In genomic region chr10:63421739-63422735, GRCm38 (mm10) we compare ENCODE assay signal across 9 mouse cellular contexts. TPM values are rescaled to one million over a fixed set of nuclear protein-coding genes. Genes with fewer than 3 reads are reported as not detected.
DNase-seq lines count a peak whose midpoint lies in the region; ATAC-seq lines count a peak whose summit lies in the region.
"Had no signal": no experiment of that assay in that cellular context is flagged by ENCODE, and none has a peak within 500 bp of the region (broad histone marks: within the 10 kb centered on the region; RNA-seq: fewer than 3 reads in every experiment).

TSS of gene Gm7075 (minus strand) at chr10:63421789.

- no peak within 1 kb of the TSS for H3K27ac ChIP-seq in liver, embryonic 11.5 days (ENCODE audit: low read depth, low read length)

- no peaks in the 10 kb centered on the region for H3K36me3 ChIP-seq in liver, embryonic 11.5 days (ENCODE audit: control insufficient read depth, insufficient read depth, low read length)

- peak; percentile 63 for DNase-seq in embryo, embryonic 10 days (ENCODE audit: low spot score)
- DNase-seq in embryo, embryonic 11 days, result no peak
- peak; percentile 82 for DNase-seq in liver
- DNase-seq in liver, embryonic 11.5 days (ENCODE audit: low spot score), result no peak
- peak; percentile 71 for DNase-seq in adrenal gland, postnatal 14 days
- DNase-seq in thymus, postnatal 25 days, result peak; percentile 60

- no peaks in the 10 kb centered on the region for H3K27me3 ChIP-seq in liver, embryonic 11.5 days (replicated peaks; ENCODE audit: control insufficient read depth, insufficient read depth, low read length)

- ATAC-seq in liver, embryonic 11.5 days (replicated peaks; ENCODE audit: low FRiP score), result no peak
- ATAC-seq in inflammation-experienced regulatory T-cells, adult 6 months, result peak; percentile 41
- ATAC-seq in monocyte, adult 5-6 weeks (replicated peaks; ENCODE audit: insufficient number of reproducible peaks, low FRiP score, low TSS enrichment, poor library complexity, severe bottlenecking), result peak; percentile 48

- WGBS in liver, embryonic 11.5 days, result 81% methylated on average over 18 of the region's 18 CpGs

- H3K4me3 ChIP-seq in liver, embryonic 11.5 days (ENCODE audit: low read depth, low read length), result no peak within 1 kb of the TSS

- H3K4me2 ChIP-seq in liver, embryonic 11.5 days, result no peak within 1 kb of the TSS

- no peak within 1 kb of the TSS for H3K9ac ChIP-seq in liver, embryonic 11.5 days (ENCODE audit: low read depth, low read length)

- no peaks in the 10 kb centered on the region for H3K9me3 ChIP-seq in liver, embryonic 11.5 days (ENCODE audit: control insufficient read depth, low read length)

- peaks cover 5% of the 10 kb centered on the region for H3K4me1 ChIP-seq in liver, embryonic 11.5 days (replicated peaks; ENCODE audit: control insufficient read depth, insufficient read depth, low read length)

RNA-seq across cellular contexts. Expression of gene Gm7075, which starts in this region (rescaled TPM):
- not detected in 2 replicates for polyA plus RNA-seq in liver, embryonic 11.5 days (2014; fragmentation: Nextera tagmentation; extraction: Ambion mirVana)
- total RNA-seq in adrenal gland, postnatal 14 days (2021), result not detected in 2 replicates
- not detected for polyA plus RNA-seq in inflammation-experienced regulatory T-cells, adult 6 months (2017; shearing (Covaris generic))
- not detected in 3 replicates for total RNA-seq in monocyte, adult 5-6 weeks (2017)
- total RNA-seq: left cerebral cortex, postnatal 25 days had no signal

Comparison
In these comparisons a context has a peak if more than half of its experiments do, and no peak if none do; other contexts are left out.
1. DNase-seq: peak in embryo, embryonic 10 days (single experiment), liver (single experiment) and thymus, postnatal 25 days (single experiment); none in embryo, embryonic 11 days (single experiment) and liver, embryonic 11.5 days (single experiment).
2. Peak in DNase-seq in adrenal gland, postnatal 14 days; RNA of the gene not detected or under 1 TPM.
3. Peak in ATAC-seq in inflammation-experienced regulatory T-cells, adult 6 months; RNA of the gene not detected or under 1 TPM.
4. Peak in ATAC-seq in monocyte, adult 5-6 weeks; RNA of the gene not detected or under 1 TPM.